Mouse (Mus musculus): ENCODE data around the gene Hcn2. TPM values are rescaled to one million over a fixed set of nuclear protein-coding genes. Genes with fewer than 3 reads are reported as not detected.
"Not testable (repeated sequence)": the region's sequence is repeated elsewhere in the genome, so short reads cannot be mapped to it uniquely, and the experiment has no call there.

Gene Hcn2
- polyA plus RNA-seq, 1 experiment from 2014 or later = 3.0 TPM

- peaks cover 48% of the 10 kb centered on the region for H3K36me3 ChIP-seq
- no peaks in the 10 kb centered on the region for H3K9me3 ChIP-seq (replicated peaks)
- ATAC-seq (ENCODE audit: low FRiP score) = no peak
- no peak overlapping the region for H3K4me2 ChIP-seq
- H3K27ac ChIP-seq (replicated peaks) = no peak overlapping the region
- 94% methylated on average over 3 of the region's 3 CpGs for WGBS
- no peaks in the 10 kb centered on the region for H3K27me3 ChIP-seq (replicated peaks)
- peaks cover 2% of the 10 kb centered on the region for H3K4me1 ChIP-seq
- H3K4me3 ChIP-seq (replicated peaks) = no peak overlapping the region
- H3K9ac ChIP-seq (replicated peaks) = no peak overlapping the region
These were observed 27.3 kb upstream of the Hcn2 start for GRCm38 (mm10) chr10:79689178-79689577.

GRCm38 (mm10) chr10:79691986-79692548 is 24.4 kb upstream of the Hcn2 start:
- H3K9ac ChIP-seq (replicated peaks) = no peak overlapping the region
- peaks cover 15% of the 10 kb centered on the region; the same call in 1 of the 2 replicates for H3K4me1 ChIP-seq
- H3K27ac ChIP-seq (replicated peaks) = no peak overlapping the region
- no peak overlapping the region for H3K4me3 ChIP-seq (replicated peaks)
- H3K9me3 ChIP-seq (replicated peaks) = no peaks in the 10 kb centered on the region
- no peak for ATAC-seq (ENCODE audit: low FRiP score)
- peaks cover 24% of the 10 kb centered on the region for H3K36me3 ChIP-seq
- H3K4me2 ChIP-seq = no peak overlapping the region
- H3K27me3 ChIP-seq (replicated peaks) = no peaks in the 10 kb centered on the region
- WGBS = 95% methylated on average over 2 of the region's 2 CpGs

GRCm38 (mm10) chr10:79693580-79694378 is 22.7 kb upstream of the Hcn2 start:
- H3K36me3 ChIP-seq = peaks cover 7% of the 10 kb centered on the region
- ATAC-seq (ENCODE audit: low FRiP score) = no peak
- WGBS = 77% methylated on average over 12 of the region's 12 CpGs

GRCm38 (mm10) chr10:79694379-79694655 is 22.1 kb upstream of the Hcn2 start:
- WGBS = 86% methylated on average over 6 of the region's 6 CpGs

More at GRCm38 (mm10) chr10:79693580-79694378, 22.7 kb upstream of the Hcn2 start:
- Histone ChIP-seq H3K9ac (replicated peaks) (no peak overlapping the region), H3K27me3 (replicated peaks) (no peaks in the 10 kb centered on the region), H3K4me3 (replicated peaks) (no peak overlapping the region), H3K4me1 (peaks cover 15% of the 10 kb centered on the region; the same call in 1 of the 2 replicates), H3K9me3 (replicated peaks) (no peaks in the 10 kb centered on the region), H3K4me2 (no peak overlapping the region), H3K27ac (replicated peaks) (no peak overlapping the region)

GRCm38 (mm10) chr10:79695231-79696128 is 21.0 kb upstream of the Hcn2 start:
- 65% methylated on average over 13 of the region's 13 CpGs for WGBS
- Histone ChIP-seq H3K4me3 (replicated peaks) (no peak overlapping the region), H3K4me1 (peaks cover 15% of the 10 kb centered on the region; the same call in 1 of the 2 replicates), H3K36me3 (no peaks in the 10 kb centered on the region), H3K9me3 (replicated peaks) (no peaks in the 10 kb centered on the region), H3K27ac (replicated peaks) (peak overlapping the region; percentile 51), H3K9ac (replicated peaks) (no peak overlapping the region), H3K4me2 (no peak overlapping the region), H3K27me3 (replicated peaks) (no peaks in the 10 kb centered on the region)
- no peak; the same call in 1 of the 2 replicates for ATAC-seq (ENCODE audit: low FRiP score)

More at GRCm38 (mm10) chr10:79694379-79694655, 22.1 kb upstream of the Hcn2 start:
- H3K9ac ChIP-seq (replicated peaks) = no peak overlapping the region
- H3K4me3 ChIP-seq (replicated peaks) = no peak overlapping the region
- no peaks in the 10 kb centered on the region for H3K9me3 ChIP-seq (replicated peaks)
- ATAC-seq (ENCODE audit: low FRiP score) = no peak
- H3K27me3 ChIP-seq (replicated peaks) = no peaks in the 10 kb centered on the region
- no peak overlapping the region for H3K4me2 ChIP-seq
- peaks cover 15% of the 10 kb centered on the region; the same call in 1 of the 2 replicates for H3K4me1 ChIP-seq
- no peak overlapping the region for H3K27ac ChIP-seq (replicated peaks)
- peaks cover 1% of the 10 kb centered on the region; the same call in 1 of the 2 replicates for H3K36me3 ChIP-seq

- Histone ChIP-seq H3K27me3 (replicated peaks) (no peaks in the 10 kb centered on the region), H3K4me2 (no peak overlapping the region), H3K4me1 (peaks cover 17% of the 10 kb centered on the region; the same call in 1 of the 2 replicates), H3K9ac (replicated peaks) (no peak overlapping the region; the same call in 1 of the 2 replicates), H3K27ac (replicated peaks) (peak overlapping the region; percentile 51), H3K9me3 (replicated peaks) (no peaks in the 10 kb centered on the region), H3K4me3 (replicated peaks) (no peak overlapping the region), H3K36me3 (no peaks in the 10 kb centered on the region)
- WGBS = 67% methylated on average over 9 of the region's 9 CpGs
- ATAC-seq (ENCODE audit: low FRiP score) = no peak
These were observed 20.2 kb upstream of the Hcn2 start for GRCm38 (mm10) chr10:79696129-79696651.

- Histone ChIP-seq H3K4me3 (replicated peaks) (no peak overlapping the region), H3K9me3 (replicated peaks) (no peaks in the 10 kb centered on the region), H3K9ac (replicated peaks) (no peak overlapping the region), H3K27ac (replicated peaks) (no peak overlapping the region), H3K36me3 (no peaks in the 10 kb centered on the region), H3K27me3 (replicated peaks) (no peaks in the 10 kb centered on the region), H3K4me1 (peaks cover 17% of the 10 kb centered on the region; the same call in 1 of the 2 replicates), H3K4me2 (no peak overlapping the region)
- 72% methylated on average over 6 of the region's 6 CpGs for WGBS
- ATAC-seq (ENCODE audit: low FRiP score) = no peak
These were observed 18.5 kb upstream of the Hcn2 start for GRCm38 (mm10) chr10:79697916-79698315.

GRCm38 (mm10) chr10:79698459-79698858 is 18.0 kb upstream of the Hcn2 start:
- WGBS = 94% methylated on average over 6 of the region's 6 CpGs
- H3K4me1 ChIP-seq = peaks cover 17% of the 10 kb centered on the region; the same call in 1 of the 2 replicates
- H3K4me2 ChIP-seq = no peak overlapping the region
- H3K27me3 ChIP-seq (replicated peaks) = no peaks in the 10 kb centered on the region
- H3K9me3 ChIP-seq (replicated peaks) = no peaks in the 10 kb centered on the region
- H3K4me3 ChIP-seq (replicated peaks) = no peak overlapping the region
- no peak overlapping the region for H3K9ac ChIP-seq (replicated peaks)
- ATAC-seq (ENCODE audit: low FRiP score) = no peak
- no peak overlapping the region for H3K27ac ChIP-seq (replicated peaks)
- no peaks in the 10 kb centered on the region for H3K36me3 ChIP-seq

GRCm38 (mm10) chr10:79700676-79701075 is 15.8 kb upstream of the Hcn2 start:
- Histone ChIP-seq H3K27me3 (replicated peaks) (no peaks in the 10 kb centered on the region), H3K9me3 (replicated peaks) (no peaks in the 10 kb centered on the region), H3K4me2 (no peak overlapping the region), H3K9ac (replicated peaks) (no peak overlapping the region), H3K36me3 (no peaks in the 10 kb centered on the region), H3K4me1 (peaks cover 17% of the 10 kb centered on the region), H3K4me3 (replicated peaks) (no peak overlapping the region), H3K27ac (replicated peaks) (0 out of 2 replicates have a peak overlapping the region, but pooled peaks have one; percentile 30)
- WGBS = 56% methylated on average over 7 of the region's 7 CpGs
- ATAC-seq (ENCODE audit: low FRiP score) = no peak

- no peak for ATAC-seq (ENCODE audit: low FRiP score)
- Histone ChIP-seq H3K4me2 (no peak overlapping the region), H3K27ac (replicated peaks) (0 out of 2 replicates have a peak overlapping the region, but pooled peaks have one; percentile 30), H3K9ac (replicated peaks) (no peak overlapping the region), H3K27me3 (replicated peaks) (no peaks in the 10 kb centered on the region), H3K4me3 (replicated peaks) (no peak overlapping the region), H3K9me3 (replicated peaks) (no peaks in the 10 kb centered on the region), H3K36me3 (no peaks in the 10 kb centered on the region), H3K4me1 (peaks cover 21% of the 10 kb centered on the region)
- 65% methylated on average over 10 of the region's 10 CpGs for WGBS
These were observed 14.8 kb upstream of the Hcn2 start for GRCm38 (mm10) chr10:79701443-79702129.

- not testable (repeated sequence) for H3K9me3 ChIP-seq (replicated peaks); ATAC-seq (ENCODE audit: low FRiP score); H3K27ac ChIP-seq (replicated peaks); H3K4me3 ChIP-seq (replicated peaks); H3K9ac ChIP-seq (replicated peaks); H3K27me3 ChIP-seq (replicated peaks); H3K36me3 ChIP-seq; H3K4me2 ChIP-seq
- H3K4me1 ChIP-seq = peaks cover 35% of the 10 kb centered on the region
- WGBS = 86% methylated on average over 4 of the region's 4 CpGs
These were observed 13.5 kb upstream of the Hcn2 start for GRCm38 (mm10) chr10:79702970-79703369.
